Mouse (Mus musculus) small intestine, adult 2 months (tissue): ENCODE results near the gene Ust.

Source experiments
- CTCF ChIP-seq: fragments of 200-500 bp; IDR thresholded peaks from 2 replicates; pipeline ENCODE4 v1.5.1; 2012; ENCODE audit warnings: low read depth, mild to moderate bottlenecking, control low read depth, inconsistent platforms, low read length, moderate library complexity, mixed read lengths; ENCODE audit not compliant: insufficient replicate concordance, insufficient read length; ENCODE audit errors: extremely low read depth
- POLR2A ChIP-seq: fragments of 200-500 bp; IDR thresholded peaks from 2 replicates; pipeline ENCODE4 v1.6.1; 2012; ENCODE audit warnings: low read depth, mild to moderate bottlenecking, control low read depth, inconsistent platforms, low read length, moderate library complexity

GRCm38 (mm10) chr10:8487388-8487787 lies 31.2 kb downstream of the Ust start:
- TF ChIP-seq CTCF: no peak
- no peak for TF ChIP-seq POLR2A
